Mouse (Mus musculus) kidney, embryonic 15.5 days (tissue): ENCODE measurements around the gene Rhbdf1. TPM values are rescaled to one million over a fixed set of nuclear protein-coding genes. Genes with fewer than 3 reads are reported as not detected.
A peak's percentile ranks its signal among the peaks of the same experiment; 100 is the strongest.

Source experiments
- ATAC-seq: fragments of 200-750 bp; cut with Nextera tagmentation; replicated peaks from 2 replicates; pipeline ENCODE4 v1.8.0; 2017; ENCODE audit warnings: moderate TSS enrichment; ENCODE audit not compliant: low FRiP score
- H3K27ac ChIP-seq: fragments of 300-500 bp; sonication (generic); 2 replicates; pipeline ENCODE4 v1.5.1; 2015; ENCODE audit warnings: mild to moderate bottlenecking, inconsistent platforms
- H3K27me3 ChIP-seq: fragments of 300-500 bp; sonication (generic); 2 replicates; pipeline ENCODE4 v1.6.1; 2015; ENCODE audit warnings: inconsistent platforms
- H3K36me3 ChIP-seq: fragments of 300-500 bp; sonication (generic); 2 replicates; pipeline ENCODE4 v1.6.1; 2015; ENCODE audit warnings: inconsistent platforms
- H3K4me1 ChIP-seq: fragments of 300-500 bp; sonication (generic); 2 replicates; pipeline ENCODE4 v1.6.1; 2015; ENCODE audit warnings: inconsistent platforms
- H3K4me2 ChIP-seq: fragments of 300-500 bp; sonication (generic); 2 replicates; pipeline ENCODE4 v1.6.1; 2015; ENCODE audit warnings: moderate library complexity, mild to moderate bottlenecking, inconsistent platforms
- H3K4me3 ChIP-seq: fragments of 300-500 bp; sonication (generic); replicated peaks from 2 replicates; pipeline ENCODE4 v1.5.1; 2015; ENCODE audit warnings: mild to moderate bottlenecking, inconsistent platforms
- H3K9ac ChIP-seq: fragments of 300-500 bp; sonication (generic); 2 replicates; pipeline ENCODE4 v1.6.1; 2015; ENCODE audit warnings: mild to moderate bottlenecking, inconsistent platforms
- H3K9me3 ChIP-seq: fragments of 300-500 bp; sonication (generic); replicated peaks from 2 replicates; pipeline ENCODE4 v1.6.1; 2016; ENCODE audit warnings: inconsistent platforms
- WGBS: fragments of 180-500 bp; shearing (Covaris S2); methylation state at CpG from one replicate; pipeline ENCODE4 v1.1.7; 2015; ENCODE audit warnings: mixed read lengths; 5-methylcytosine and 5-hydroxymethylcytosine counted together
- polyA plus RNA-seq: library from polyadenylated mRNA; unstranded; fragments of >200 nt; fragmentation: Nextera tagmentation; extraction: Ambion mirVana; gene quantifications from 2 replicates; pipeline ENCODE4 v1.2.1, GENCODE M21; 2015

Rhbdf1 gene
- polyA plus RNA-seq, result 48.7 and 55.4 TPM in 2 replicates

- peaks cover 79% of the 10 kb centered on the region for H3K4me1 ChIP-seq
- H3K4me3 ChIP-seq, result peak within 1 kb of the TSS; percentile 91
- H3K27ac ChIP-seq, result peak within 1 kb of the TSS; percentile 98
- WGBS, result under 1% methylated on average over 71 of the region's 72 CpGs
- no peaks in the 10 kb centered on the region; the same call in none of the 2 replicates for H3K36me3 ChIP-seq
- ATAC-seq, result peak; percentile 57
- no peaks in the 10 kb centered on the region for H3K27me3 ChIP-seq
- peak within 1 kb of the TSS; percentile 92 for H3K4me2 ChIP-seq
- peak within 1 kb of the TSS; percentile 93 for H3K9ac ChIP-seq
- H3K9me3 ChIP-seq, result no peaks in the 10 kb centered on the region
Measured at GRCm38 (mm10) chr11:32221951-32222409, at the start of gene Rhbdf1. Gene Rhbdf1 (minus strand): TSS chr11:32222300.

GRCm38 (mm10) chr11:32271178-32271577 is 49.1 kb upstream of the Rhbdf1 start:
- 51% methylated on average over 4 of the region's 4 CpGs for WGBS
- no peak for ATAC-seq
- no peaks in the 10 kb centered on the region for H3K36me3 ChIP-seq
- no peak overlapping the region for H3K4me2 ChIP-seq
- H3K4me3 ChIP-seq, result no peak overlapping the region
- H3K9me3 ChIP-seq, result no peaks in the 10 kb centered on the region
- no peak overlapping the region for H3K9ac ChIP-seq
- no peak overlapping the region for H3K27ac ChIP-seq
- H3K4me1 ChIP-seq, result peaks cover 7% of the 10 kb centered on the region
- H3K27me3 ChIP-seq, result peaks cover 14% of the 10 kb centered on the region; the same call in 1 of the 2 replicates

GRCm38 (mm10) chr11:32268952-32269351 is 46.9 kb upstream of the Rhbdf1 start:
- peaks cover 12% of the 10 kb centered on the region for H3K4me1 ChIP-seq
- no peak for ATAC-seq
- 89% methylated on average over 5 of the region's 5 CpGs for WGBS

GRCm38 (mm10) chr11:32267964-32268363 is 45.9 kb upstream of the Rhbdf1 start:
- Histone ChIP-seq H3K4me3 (peak overlapping the region; percentile 78), H3K4me2 (peak overlapping the region; percentile 63), H3K9ac (peak overlapping the region; percentile 88), H3K9me3 (no peaks in the 10 kb centered on the region), H3K27me3 (peaks cover 9% of the 10 kb centered on the region; the same call in 1 of the 2 replicates), H3K4me1 (peaks cover 12% of the 10 kb centered on the region), H3K27ac (peak overlapping the region; percentile 93), H3K36me3 (no peaks in the 10 kb centered on the region)
- peak; percentile 33; the same call in 1 of the 2 replicates for ATAC-seq
- WGBS, result 25% methylated on average over 5 of the region's 5 CpGs

More at GRCm38 (mm10) chr11:32268952-32269351, 46.9 kb upstream of the Rhbdf1 start:
- H3K9ac ChIP-seq, result no peak overlapping the region
- no peaks in the 10 kb centered on the region for H3K36me3 ChIP-seq
- H3K4me2 ChIP-seq, result no peak overlapping the region
- no peak overlapping the region for H3K27ac ChIP-seq
- H3K4me3 ChIP-seq, result no peak overlapping the region
- no peaks in the 10 kb centered on the region for H3K9me3 ChIP-seq
- H3K27me3 ChIP-seq, result peaks cover 9% of the 10 kb centered on the region; the same call in 1 of the 2 replicates

- Histone ChIP-seq H3K4me2 (peak within 1 kb of the TSS; percentile 63), H3K27ac (peak within 1 kb of the TSS; percentile 93), H3K27me3 (peaks cover 9% of the 10 kb centered on the region; the same call in 1 of the 2 replicates), H3K9me3 (no peaks in the 10 kb centered on the region), H3K9ac (peak within 1 kb of the TSS; percentile 88), H3K4me3 (peak within 1 kb of the TSS; percentile 78), H3K4me1 (peaks cover 12% of the 10 kb centered on the region), H3K36me3 (peaks cover 3% of the 10 kb centered on the region)
- peak; percentile 99 for ATAC-seq
- WGBS, result under 1% methylated on average over 54 of the region's 54 CpGs
Measured at GRCm38 (mm10) chr11:32267188-32267884, 45.2 kb upstream of the Rhbdf1 start, which contains the start of gene Nprl3. Gene Nprl3 (minus strand): TSS chr11:32267707.

- H3K4me3 ChIP-seq, result peak overlapping the region; percentile 78
- H3K36me3 ChIP-seq, result peaks cover 9% of the 10 kb centered on the region
- no peak for ATAC-seq
- peaks cover 7% of the 10 kb centered on the region; the same call in 1 of the 2 replicates for H3K27me3 ChIP-seq
- peak overlapping the region; percentile 93 for H3K27ac ChIP-seq
- WGBS, result 24% methylated on average over 6 of the region's 6 CpGs
- no peaks in the 10 kb centered on the region for H3K9me3 ChIP-seq
- H3K9ac ChIP-seq, result peak overlapping the region; percentile 88
- peak overlapping the region; percentile 63 for H3K4me2 ChIP-seq
- peaks cover 12% of the 10 kb centered on the region for H3K4me1 ChIP-seq
Measured at GRCm38 (mm10) chr11:32266776-32267175, 44.7 kb upstream of the Rhbdf1 start.

- Histone ChIP-seq H3K9me3 (no peaks in the 10 kb centered on the region), H3K36me3 (peaks cover 12% of the 10 kb centered on the region), H3K4me2 (no peak overlapping the region), H3K27me3 (peaks cover 7% of the 10 kb centered on the region; the same call in 1 of the 2 replicates), H3K4me1 (peaks cover 12% of the 10 kb centered on the region), H3K27ac (0 out of 2 replicates have a peak overlapping the region, but pooled peaks have one; percentile 7), H3K4me3 (no peak overlapping the region), H3K9ac (no peak overlapping the region)
- WGBS, result 91% methylated on average over 6 of the region's 6 CpGs
- ATAC-seq, result no peak
Measured at GRCm38 (mm10) chr11:32266194-32266593, 44.1 kb upstream of the Rhbdf1 start.

GRCm38 (mm10) chr11:32265117-32265738 is 43.1 kb upstream of the Rhbdf1 start:
- H3K27ac ChIP-seq, result no peak overlapping the region
- no peak overlapping the region for H3K4me2 ChIP-seq
- peaks cover 12% of the 10 kb centered on the region for H3K4me1 ChIP-seq
- no peak overlapping the region for H3K9ac ChIP-seq
- H3K4me3 ChIP-seq, result no peak overlapping the region
- no peak for ATAC-seq
- WGBS, result 89% methylated on average over 3 of the region's 3 CpGs
- H3K36me3 ChIP-seq, result peaks cover 21% of the 10 kb centered on the region
- 0 out of 2 replicates have a peak, but pooled peaks cover 2% of the 10 kb centered on the region for H3K27me3 ChIP-seq
- no peaks in the 10 kb centered on the region for H3K9me3 ChIP-seq

GRCm38 (mm10) chr11:32262674-32263415 is 40.7 kb upstream of the Rhbdf1 start:
- H3K9me3 ChIP-seq, result no peaks in the 10 kb centered on the region

GRCm38 (mm10) chr11:32256566-32256965 is 34.5 kb upstream of the Rhbdf1 start:
- Histone ChIP-seq H3K9me3 (no peaks in the 10 kb centered on the region), H3K36me3 (peaks cover 57% of the 10 kb centered on the region), H3K27ac (no peak overlapping the region), H3K27me3 (no peaks in the 10 kb centered on the region), H3K4me1 (no peaks in the 10 kb centered on the region), H3K4me3 (no peak overlapping the region), H3K9ac (no peak overlapping the region), H3K4me2 (no peak overlapping the region)
- no peak for ATAC-seq
- WGBS, result 91% methylated on average over 3 of the region's 3 CpGs

More at GRCm38 (mm10) chr11:32262674-32263415, 40.7 kb upstream of the Rhbdf1 start:
- Histone ChIP-seq H3K4me1 (peaks cover 8% of the 10 kb centered on the region), H3K36me3 (peaks cover 28% of the 10 kb centered on the region), H3K27ac (0 out of 2 replicates have a peak overlapping the region, but pooled peaks have one; percentile 34), H3K4me3 (no peak overlapping the region), H3K27me3 (no peaks in the 10 kb centered on the region), H3K9ac (no peak overlapping the region), H3K4me2 (no peak overlapping the region)
- 63% methylated on average over 10 of the region's 10 CpGs for WGBS
- ATAC-seq, result peak; percentile 57

- peaks cover 60% of the 10 kb centered on the region for H3K36me3 ChIP-seq
- H3K4me2 ChIP-seq, result no peak overlapping the region
- H3K27ac ChIP-seq, result no peak overlapping the region
- H3K4me1 ChIP-seq, result no peaks in the 10 kb centered on the region
- no peaks in the 10 kb centered on the region for H3K27me3 ChIP-seq
- 91% methylated on average over 1 of the region's 1 CpGs for WGBS
- peak; percentile 83; the same call in 1 of the 2 replicates for ATAC-seq
- H3K4me3 ChIP-seq, result no peak overlapping the region
- H3K9ac ChIP-seq, result no peak overlapping the region
- no peaks in the 10 kb centered on the region for H3K9me3 ChIP-seq
Measured at GRCm38 (mm10) chr11:32256146-32256545, 34.0 kb upstream of the Rhbdf1 start.
